Mouse (Mus musculus): ENCODE data around the gene Neurod2. TPM values are rescaled to one million over a fixed set of nuclear protein-coding genes. Genes with fewer than 3 reads are reported as not detected.
A peak's percentile ranks its signal among the peaks of the same experiment; 100 is the strongest.

The Neurod2 gene
- total and polyA plus RNA-seq, 3 experiments, result not detected

- no peak for DNase-seq
- Histone ChIP-seq H3K36me3 (ENCODE audit: control insufficient read depth, insufficient read depth, low read length) (no peaks in the 10 kb centered on the region), H3K4me1 (ENCODE audit: control insufficient read depth, insufficient read depth, low read length) (peaks cover 4% of the 10 kb centered on the region; the same call in 1 of the 2 replicates), H3K27ac (no peak overlapping the region), H3K9ac (ENCODE audit: low read depth, low read length) (no peak overlapping the region), H3K4me3 (no peak overlapping the region), H3K27me3 (ENCODE audit: control insufficient read depth, insufficient read depth, low read length) (no peaks in the 10 kb centered on the region), H3K79me2 (replicated peaks; ENCODE audit: control insufficient read depth, insufficient read depth, low read length) (no peaks in the 10 kb centered on the region)
- TF ChIP-seq POLR2A (IDR thresholded peaks at IDR 0.05; ENCODE audit: insufficient read depth, low read depth, low read length), result no peak
- peak; percentile 95 for TF ChIP-seq CTCF (IDR thresholded peaks at IDR 0.05)
- 0 out of 2 replicates have a peak, but pooled peaks have one; percentile 21 for TF ChIP-seq EP300 (IDR thresholded peaks at IDR 0.05; ENCODE audit: insufficient read depth, low read depth, low read length)
- 17% methylated on average over 2 of the region's 2 CpGs for WGBS
- intact Hi-C loops (cut with DNase I), result loop anchor here (2.0 kb wide), 1 partner anchor 30 kb away; no protein-coding TSS in a partner anchor
These were observed 43.0 kb upstream of the Neurod2 start for GRCm38 (mm10) chr11:98372406-98372805.

GRCm38 (mm10) chr11:98371556-98372240, 42.2 kb upstream of the Neurod2 start:
- H3K9ac ChIP-seq (ENCODE audit: low read depth, low read length), result no peak overlapping the region
- no peak overlapping the region for H3K4me3 ChIP-seq
- H3K36me3 ChIP-seq (ENCODE audit: control insufficient read depth, insufficient read depth, low read length), result no peaks in the 10 kb centered on the region
- H3K27me3 ChIP-seq (ENCODE audit: control insufficient read depth, insufficient read depth, low read length), result no peaks in the 10 kb centered on the region
- intact Hi-C loops (cut with DNase I), result loop anchor here (2.0 kb wide), 1 partner anchor 29 kb away; no protein-coding TSS in a partner anchor
- TF ChIP-seq CTCF (IDR thresholded peaks at IDR 0.05) (no peak), EP300 (IDR thresholded peaks at IDR 0.05; ENCODE audit: insufficient read depth, low read depth, low read length) (no peak), POLR2A (IDR thresholded peaks at IDR 0.05; ENCODE audit: insufficient read depth, low read depth, low read length) (no peak)
- peaks cover 4% of the 10 kb centered on the region; the same call in 1 of the 2 replicates for H3K4me1 ChIP-seq (ENCODE audit: control insufficient read depth, insufficient read depth, low read length)
- H3K79me2 ChIP-seq (replicated peaks; ENCODE audit: control insufficient read depth, insufficient read depth, low read length), result no peaks in the 10 kb centered on the region
- 70% methylated on average over 10 of the region's 10 CpGs for WGBS
- H3K27ac ChIP-seq, result no peak overlapping the region
- DNase-seq, result no peak

- no peak for DNase-seq
- intact Hi-C loops (cut with DNase I), result no loop called here
- Histone ChIP-seq H3K4me3 (no peak overlapping the region), H3K9ac (ENCODE audit: low read depth, low read length) (no peak overlapping the region), H3K27ac (no peak overlapping the region), H3K36me3 (ENCODE audit: control insufficient read depth, insufficient read depth, low read length) (no peaks in the 10 kb centered on the region), H3K79me2 (replicated peaks; ENCODE audit: control insufficient read depth, insufficient read depth, low read length) (no peaks in the 10 kb centered on the region; the same call in 1 of the 2 replicates), H3K27me3 (ENCODE audit: control insufficient read depth, insufficient read depth, low read length) (no peaks in the 10 kb centered on the region), H3K4me1 (ENCODE audit: control insufficient read depth, insufficient read depth, low read length) (0 out of 2 replicates have a peak, but pooled peaks cover 3% of the 10 kb centered on the region)
- TF ChIP-seq EP300 (IDR thresholded peaks at IDR 0.05; ENCODE audit: insufficient read depth, low read depth, low read length) (no peak), POLR2A (IDR thresholded peaks at IDR 0.05; ENCODE audit: insufficient read depth, low read depth, low read length) (no peak), CTCF (IDR thresholded peaks at IDR 0.05) (no peak)
- 94% methylated on average over 2 of the region's 2 CpGs for WGBS
These were observed 41.1 kb upstream of the Neurod2 start for GRCm38 (mm10) chr11:98370588-98370987.

- intact Hi-C loops (cut with DNase I), result no loop called here
- no peaks in the 10 kb centered on the region for H3K4me1 ChIP-seq (ENCODE audit: control insufficient read depth, insufficient read depth, low read length)
These were observed 39.9 kb upstream of the Neurod2 start for GRCm38 (mm10) chr11:98369337-98369736.

GRCm38 (mm10) chr11:98367863-98368186, 38.4 kb upstream of the Neurod2 start:
- intact Hi-C loops (cut with DNase I), result no loop called here
- Histone ChIP-seq H3K4me1 (ENCODE audit: control insufficient read depth, insufficient read depth, low read length) (no peaks in the 10 kb centered on the region), H3K27me3 (ENCODE audit: control insufficient read depth, insufficient read depth, low read length) (no peaks in the 10 kb centered on the region), H3K27ac (peak overlapping the region; percentile 51), H3K9ac (ENCODE audit: low read depth, low read length) (no peak overlapping the region), H3K36me3 (ENCODE audit: control insufficient read depth, insufficient read depth, low read length) (no peaks in the 10 kb centered on the region), H3K79me2 (replicated peaks; ENCODE audit: control insufficient read depth, insufficient read depth, low read length) (no peaks in the 10 kb centered on the region; the same call in 1 of the 2 replicates), H3K4me3 (no peak overlapping the region)
- peak in 1 of 2 experiments; percentile 39 for DNase-seq
- TF ChIP-seq EP300 (IDR thresholded peaks at IDR 0.05; ENCODE audit: insufficient read depth, low read depth, low read length) (no peak), POLR2A (IDR thresholded peaks at IDR 0.05; ENCODE audit: insufficient read depth, low read depth, low read length) (no peak), CTCF (IDR thresholded peaks at IDR 0.05) (no peak)
- WGBS, result 62% methylated on average over 7 of the region's 7 CpGs

More at GRCm38 (mm10) chr11:98369337-98369736, 39.9 kb upstream of the Neurod2 start:
- H3K36me3 ChIP-seq (ENCODE audit: control insufficient read depth, insufficient read depth, low read length), result no peaks in the 10 kb centered on the region
- H3K9ac ChIP-seq (ENCODE audit: low read depth, low read length), result no peak overlapping the region
- WGBS, result 51% methylated on average over 6 of the region's 6 CpGs
- no peaks in the 10 kb centered on the region for H3K27me3 ChIP-seq (ENCODE audit: control insufficient read depth, insufficient read depth, low read length)
- no peak for DNase-seq
- no peak overlapping the region for H3K27ac ChIP-seq
- TF ChIP-seq POLR2A (IDR thresholded peaks at IDR 0.05; ENCODE audit: insufficient read depth, low read depth, low read length), result no peak
- no peak overlapping the region for H3K4me3 ChIP-seq
- H3K79me2 ChIP-seq (replicated peaks; ENCODE audit: control insufficient read depth, insufficient read depth, low read length), result no peaks in the 10 kb centered on the region; the same call in 1 of the 2 replicates

- no peak overlapping the region for H3K9ac ChIP-seq (ENCODE audit: low read depth, low read length)
- H3K27me3 ChIP-seq (ENCODE audit: control insufficient read depth, insufficient read depth, low read length), result no peaks in the 10 kb centered on the region
- no peaks in the 10 kb centered on the region; the same call in 1 of the 2 replicates for H3K79me2 ChIP-seq (replicated peaks; ENCODE audit: control insufficient read depth, insufficient read depth, low read length)
- intact Hi-C loops (cut with DNase I), result no loop called here
- DNase-seq, result peak in 1 of 2 experiments; percentile 39
- no peaks in the 10 kb centered on the region for H3K36me3 ChIP-seq (ENCODE audit: control insufficient read depth, insufficient read depth, low read length)
- WGBS, result 45% methylated on average over 10 of the region's 10 CpGs
- H3K27ac ChIP-seq, result peak overlapping the region; percentile 51
- no peak overlapping the region for H3K4me3 ChIP-seq
- no peaks in the 10 kb centered on the region for H3K4me1 ChIP-seq (ENCODE audit: control insufficient read depth, insufficient read depth, low read length)
- TF ChIP-seq POLR2A (IDR thresholded peaks at IDR 0.05; ENCODE audit: insufficient read depth, low read depth, low read length) (no peak), CTCF (IDR thresholded peaks at IDR 0.05) (no peak), EP300 (IDR thresholded peaks at IDR 0.05; ENCODE audit: insufficient read depth, low read depth, low read length) (no peak)
These were observed 37.9 kb upstream of the Neurod2 start for GRCm38 (mm10) chr11:98367171-98367862.

Measured in heart, adult 2 months (tissue).